Mouse (Mus musculus): Measurements from ENCODE around the gene Map3k20. TPM values are rescaled to one million over a fixed set of nuclear protein-coding genes. Genes with fewer than 3 reads are reported as not detected.

The Map3k20 gene
- 6.0 and 6.9 TPM in 2 replicates for polyA plus RNA-seq (2012; rRNA removed)

GRCm38 (mm10) chr2:72285256-72285887 lies at the start of gene Map3k20:
TSS of gene Map3k20 (plus strand) at chr2:72285637.
- TF ChIP-seq POLR2A (IDR thresholded peaks at IDR 0.05; ENCODE audit: borderline replicate concordance, insufficient read depth, low read length) (no peak), CTCF (IDR thresholded peaks at IDR 0.05; ENCODE audit: borderline replicate concordance, insufficient read depth, low read depth, low read length) (no peak)
- DNase-seq, result peak; percentile 55 to 68
- 3% methylated on average over 50 of the region's 50 CpGs for WGBS
- Histone ChIP-seq H3K27ac (ENCODE audit: insufficient read depth, low read length) (no peak within 1 kb of the TSS), H3K4me3 (replicated peaks; ENCODE audit: insufficient read depth, low read depth, low read length) (peak within 1 kb of the TSS; percentile 62), H3K4me1 (ENCODE audit: control insufficient read depth, insufficient read depth, low read length) (no peaks in the 10 kb centered on the region), H3K27me3 (ENCODE audit: control insufficient read depth, insufficient read depth, low read length) (no peaks in the 10 kb centered on the region; the same call in 1 of the 2 replicates)

- DNase-seq, result no peak
- Histone ChIP-seq H3K27me3 (ENCODE audit: control insufficient read depth, insufficient read depth, low read length) (no peaks in the 10 kb centered on the region), H3K4me1 (ENCODE audit: control insufficient read depth, insufficient read depth, low read length) (no peaks in the 10 kb centered on the region), H3K4me3 (replicated peaks; ENCODE audit: insufficient read depth, low read depth, low read length) (no peak overlapping the region), H3K27ac (ENCODE audit: insufficient read depth, low read length) (no peak overlapping the region)
- TF ChIP-seq CTCF (IDR thresholded peaks at IDR 0.05; ENCODE audit: borderline replicate concordance, insufficient read depth, low read depth, low read length) (no peak), POLR2A (IDR thresholded peaks at IDR 0.05; ENCODE audit: borderline replicate concordance, insufficient read depth, low read length) (no peak)
- WGBS, result 91% methylated on average over 2 of the region's 2 CpGs
Measured at GRCm38 (mm10) chr2:72238421-72238820, 47.0 kb upstream of the Map3k20 start.

- 63% methylated on average over 11 of the region's 11 CpGs for WGBS
- no peak overlapping the region for H3K27ac ChIP-seq (ENCODE audit: insufficient read depth, low read length)
- no peak for DNase-seq
- no peaks in the 10 kb centered on the region for H3K4me1 ChIP-seq (ENCODE audit: control insufficient read depth, insufficient read depth, low read length)
- no peaks in the 10 kb centered on the region for H3K27me3 ChIP-seq (ENCODE audit: control insufficient read depth, insufficient read depth, low read length)
- TF ChIP-seq CTCF (IDR thresholded peaks at IDR 0.05; ENCODE audit: borderline replicate concordance, insufficient read depth, low read depth, low read length) (no peak), POLR2A (IDR thresholded peaks at IDR 0.05; ENCODE audit: borderline replicate concordance, insufficient read depth, low read length) (no peak)
- H3K4me3 ChIP-seq (replicated peaks; ENCODE audit: insufficient read depth, low read depth, low read length), result no peak overlapping the region
Measured at GRCm38 (mm10) chr2:72238925-72239324, 46.5 kb upstream of the Map3k20 start.

GRCm38 (mm10) chr2:72239456-72239855 lies 46.0 kb upstream of the Map3k20 start:
- H3K27ac ChIP-seq (ENCODE audit: insufficient read depth, low read length), result no peak overlapping the region
- no peaks in the 10 kb centered on the region for H3K27me3 ChIP-seq (ENCODE audit: control insufficient read depth, insufficient read depth, low read length)
- TF ChIP-seq POLR2A (IDR thresholded peaks at IDR 0.05; ENCODE audit: borderline replicate concordance, insufficient read depth, low read length) (no peak), CTCF (IDR thresholded peaks at IDR 0.05; ENCODE audit: borderline replicate concordance, insufficient read depth, low read depth, low read length) (no peak)
- DNase-seq, result no peak
- WGBS, result 85% methylated on average over 8 of the region's 8 CpGs
- no peak overlapping the region for H3K4me3 ChIP-seq (replicated peaks; ENCODE audit: insufficient read depth, low read depth, low read length)
- H3K4me1 ChIP-seq (ENCODE audit: control insufficient read depth, insufficient read depth, low read length), result no peaks in the 10 kb centered on the region

- Histone ChIP-seq H3K4me3 (replicated peaks; ENCODE audit: insufficient read depth, low read depth, low read length) (no peak overlapping the region), H3K27ac (ENCODE audit: insufficient read depth, low read length) (no peak overlapping the region), H3K27me3 (ENCODE audit: control insufficient read depth, insufficient read depth, low read length) (no peaks in the 10 kb centered on the region), H3K4me1 (ENCODE audit: control insufficient read depth, insufficient read depth, low read length) (no peaks in the 10 kb centered on the region)
- 38% methylated on average over 7 of the region's 7 CpGs for WGBS
- no peak for DNase-seq
- TF ChIP-seq CTCF (IDR thresholded peaks at IDR 0.05; ENCODE audit: borderline replicate concordance, insufficient read depth, low read depth, low read length) (no peak), POLR2A (IDR thresholded peaks at IDR 0.05; ENCODE audit: borderline replicate concordance, insufficient read depth, low read length) (no peak)
Measured at GRCm38 (mm10) chr2:72239993-72240392, 45.4 kb upstream of the Map3k20 start.

GRCm38 (mm10) chr2:72240691-72241090 lies 44.7 kb upstream of the Map3k20 start:
- Histone ChIP-seq H3K4me3 (replicated peaks; ENCODE audit: insufficient read depth, low read depth, low read length) (no peak overlapping the region), H3K27ac (ENCODE audit: insufficient read depth, low read length) (no peak overlapping the region), H3K4me1 (ENCODE audit: control insufficient read depth, insufficient read depth, low read length) (no peaks in the 10 kb centered on the region), H3K27me3 (ENCODE audit: control insufficient read depth, insufficient read depth, low read length) (no peaks in the 10 kb centered on the region)
- WGBS, result 76% methylated on average over 7 of the region's 7 CpGs
- DNase-seq, result no peak
- no peak for TF ChIP-seq POLR2A (IDR thresholded peaks at IDR 0.05; ENCODE audit: borderline replicate concordance, insufficient read depth, low read length)

GRCm38 (mm10) chr2:72241714-72242472 lies 43.5 kb upstream of the Map3k20 start:
- no peak for TF ChIP-seq POLR2A (IDR thresholded peaks at IDR 0.05; ENCODE audit: borderline replicate concordance, insufficient read depth, low read length)
- no peak for TF ChIP-seq CTCF (IDR thresholded peaks at IDR 0.05; ENCODE audit: borderline replicate concordance, insufficient read depth, low read depth, low read length)
- Histone ChIP-seq H3K27ac (ENCODE audit: insufficient read depth, low read length) (no peak overlapping the region), H3K4me3 (replicated peaks; ENCODE audit: insufficient read depth, low read depth, low read length) (no peak overlapping the region), H3K27me3 (ENCODE audit: control insufficient read depth, insufficient read depth, low read length) (no peaks in the 10 kb centered on the region), H3K4me1 (ENCODE audit: control insufficient read depth, insufficient read depth, low read length) (no peaks in the 10 kb centered on the region)
- DNase-seq, result no peak
- 50% methylated on average over 14 of the region's 14 CpGs for WGBS

All from cerebellum, adult 2 months (tissue).